Mouse (Mus musculus) right cerebral cortex, adult 18-20 months (tissue): ENCODE measurements at regions not wholly inside any gene's neighbourhood (a gene's known extent, or its start where the extent isn't known, plus 50 kb on each side); places are given as distances from the start of the nearest gene placed in this dataset.

Experiments used
- DNase-seq: peaks from one replicate; pipeline ENCODE4 v3.0.0; 2022; ENCODE audit warnings: mixed read lengths

DNA sequence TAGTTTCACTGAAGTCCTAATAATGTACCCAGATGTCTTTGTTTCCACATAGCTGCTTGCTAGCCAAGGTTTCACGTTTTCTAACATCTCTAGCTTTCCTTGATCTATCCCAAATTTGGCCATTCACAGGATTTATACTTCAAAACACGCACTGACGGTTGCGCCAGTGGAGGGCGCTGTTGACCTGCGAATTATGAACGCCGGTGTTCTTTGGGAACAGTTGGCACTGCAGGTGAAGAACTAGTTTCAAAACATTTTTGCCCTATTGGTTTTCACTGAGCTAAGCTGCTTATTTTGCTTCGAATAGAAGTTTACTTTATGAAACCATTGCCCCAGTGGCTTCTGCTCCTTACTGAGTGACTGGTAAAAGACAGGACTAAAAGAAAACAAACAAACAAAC lies 76.7 kb upstream of the Slitrk3 start:
- peak; percentile 42 for DNase-seq

DNA sequence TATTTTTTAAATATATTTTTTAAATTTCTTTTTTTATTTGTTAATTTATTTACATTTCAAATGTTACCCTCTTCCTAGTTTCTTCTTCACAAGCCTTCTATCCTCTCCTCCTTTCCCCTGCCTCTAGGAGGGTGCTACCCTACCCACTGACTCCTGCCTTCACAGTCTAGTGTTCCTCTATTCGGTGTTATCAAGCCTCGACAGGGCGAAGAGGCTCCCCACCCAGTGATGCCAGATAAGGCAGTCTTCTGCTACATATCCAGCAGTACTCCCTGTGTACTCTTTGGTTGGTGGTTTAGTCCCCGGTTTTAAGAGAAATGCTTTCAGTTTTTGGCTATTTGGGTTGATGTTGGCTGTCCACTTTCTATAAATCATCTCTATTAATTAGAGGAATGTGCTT lies 67.5 kb upstream of the Slitrk3 start:
- DNase-seq, result no peak

DNA sequence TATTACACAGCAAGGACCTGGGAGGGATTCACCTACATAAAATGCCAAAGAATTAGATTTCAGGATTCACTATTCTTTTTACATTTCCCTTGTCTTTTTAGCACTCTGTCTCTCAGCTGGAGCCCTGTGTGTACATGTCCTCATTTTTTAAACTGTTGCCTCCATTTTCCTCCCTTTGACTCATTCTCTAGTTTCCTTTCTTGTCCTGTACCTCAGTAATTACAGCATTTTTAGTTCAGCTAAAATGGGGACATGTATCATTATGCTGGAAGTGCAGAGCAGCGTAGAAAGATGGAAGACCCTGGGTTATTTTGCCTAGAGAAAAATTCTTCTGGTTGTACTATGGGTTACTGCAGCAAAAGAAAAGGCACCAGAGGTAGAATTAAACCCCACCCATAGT lies 51.5 kb upstream of the Slitrk3 start:
- DNase-seq, result no peak
